Mouse (Mus musculus) T-helper 2 cell (primary cell): ENCODE measurements around the gene Crebl2.

Source experiments
- in situ Hi-C: fragments of 300-600 bp; cut with MboI, MseI; formaldehyde crosslinking; loops from one replicate; pipeline ENCODE4 v1.15.1; 2025; ENCODE audit warnings: high pct_unique_total_duplicates

The Crebl2 gene

DNA sequence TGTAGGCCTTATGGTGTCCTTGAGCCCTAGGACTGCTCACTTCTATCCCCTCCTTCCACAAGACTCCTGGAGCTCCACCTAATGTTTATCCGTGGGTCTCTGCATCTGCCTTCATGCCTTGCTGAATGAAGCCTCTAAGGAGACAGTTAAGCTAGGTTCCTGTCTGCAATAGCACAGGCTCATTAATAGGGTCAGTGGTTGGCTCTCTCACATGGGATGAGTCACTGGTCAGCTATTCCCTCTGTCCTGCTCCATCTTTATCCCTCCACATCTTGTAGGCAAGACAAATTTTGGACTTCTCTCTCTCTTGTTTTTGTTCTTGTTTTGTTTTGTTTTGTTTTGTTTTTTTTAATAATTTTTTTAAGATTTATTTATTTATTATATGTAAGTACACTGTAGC is 75.9 kb downstream of the Crebl2 start:
- in situ Hi-C loops, result loop anchor here (25.0 kb wide), 1 partner anchor 1906 kb away; the partner anchor contains the start of genes H2afj and Hist4h4
